Mouse (Mus musculus): ENCODE results near the gene Spata31d1a. TPM values are rescaled to one million over a fixed set of nuclear protein-coding genes. Genes with fewer than 3 reads are reported as not detected.

The Spata31d1a gene
- polyA plus RNA-seq, 1 experiment from 2014 or later = 0.04 TPM

GRCm38 (mm10) chr13:59694008-59694407 lies 16.1 kb downstream of the Spata31d1a start, which contains the start of gene 4921517D22Rik:
4921517D22Rik (minus strand) TSS chr13:59694108.
- ATAC-seq (ENCODE audit: insufficient number of reproducible peaks, insufficient read depth, low FRiP score, low read depth) = no peak
- Histone ChIP-seq H3K4me1 (ENCODE audit: control insufficient read depth, insufficient read depth, low read length) (no peaks in the 10 kb centered on the region), H3K27me3 (ENCODE audit: control insufficient read depth, insufficient read depth, low read length) (no peaks in the 10 kb centered on the region), H3K4me3 (ENCODE audit: low read depth, low read length) (no peak within 1 kb of the TSS), H3K36me3 (ENCODE audit: control insufficient read depth, insufficient read depth, low read length) (no peaks in the 10 kb centered on the region), H3K27ac (ENCODE audit: low read length) (no peak within 1 kb of the TSS), H3K9me3 (ENCODE audit: control insufficient read depth, low read depth, low read length) (no peaks in the 10 kb centered on the region), H3K9ac (replicated peaks; ENCODE audit: low read depth, low read length) (no peak within 1 kb of the TSS), H3K4me2 (replicated peaks; ENCODE audit: low read depth, low read length) (no peak within 1 kb of the TSS)
- 86% methylated on average over 3 of the region's 3 CpGs for WGBS

- WGBS = 74% methylated on average over 10 of the region's 10 CpGs
- H3K4me3 ChIP-seq (ENCODE audit: low read depth, low read length) = no peak overlapping the region
- no peaks in the 10 kb centered on the region for H3K4me1 ChIP-seq (ENCODE audit: control insufficient read depth, insufficient read depth, low read length)
- no peak for ATAC-seq (ENCODE audit: insufficient number of reproducible peaks, insufficient read depth, low FRiP score, low read depth)
- H3K4me2 ChIP-seq (replicated peaks; ENCODE audit: low read depth, low read length) = no peak overlapping the region
- no peaks in the 10 kb centered on the region for H3K27me3 ChIP-seq (ENCODE audit: control insufficient read depth, insufficient read depth, low read length)
- H3K27ac ChIP-seq (ENCODE audit: low read length) = no peak overlapping the region
- no peaks in the 10 kb centered on the region for H3K9me3 ChIP-seq (ENCODE audit: control insufficient read depth, low read depth, low read length)
- H3K36me3 ChIP-seq (ENCODE audit: control insufficient read depth, insufficient read depth, low read length) = no peaks in the 10 kb centered on the region
- H3K9ac ChIP-seq (replicated peaks; ENCODE audit: low read depth, low read length) = no peak overlapping the region
Observed at GRCm38 (mm10) chr13:59691478-59691877, 18.7 kb downstream of the Spata31d1a start.

- no peak overlapping the region for H3K4me3 ChIP-seq (ENCODE audit: low read depth, low read length)
- H3K27ac ChIP-seq (ENCODE audit: low read length) = no peak overlapping the region
- no peak overlapping the region for H3K9ac ChIP-seq (replicated peaks; ENCODE audit: low read depth, low read length)
- H3K9me3 ChIP-seq (ENCODE audit: control insufficient read depth, low read depth, low read length) = no peaks in the 10 kb centered on the region
- H3K36me3 ChIP-seq (ENCODE audit: control insufficient read depth, insufficient read depth, low read length) = no peaks in the 10 kb centered on the region
- no peak overlapping the region for H3K4me2 ChIP-seq (replicated peaks; ENCODE audit: low read depth, low read length)
- H3K4me1 ChIP-seq (ENCODE audit: control insufficient read depth, insufficient read depth, low read length) = no peaks in the 10 kb centered on the region
- H3K27me3 ChIP-seq (ENCODE audit: control insufficient read depth, insufficient read depth, low read length) = no peaks in the 10 kb centered on the region
- WGBS = 73% methylated on average over 7 of the region's 7 CpGs
- ATAC-seq (ENCODE audit: insufficient number of reproducible peaks, insufficient read depth, low FRiP score, low read depth) = no peak
Observed at GRCm38 (mm10) chr13:59690576-59690975, 19.6 kb downstream of the Spata31d1a start.

DNA sequence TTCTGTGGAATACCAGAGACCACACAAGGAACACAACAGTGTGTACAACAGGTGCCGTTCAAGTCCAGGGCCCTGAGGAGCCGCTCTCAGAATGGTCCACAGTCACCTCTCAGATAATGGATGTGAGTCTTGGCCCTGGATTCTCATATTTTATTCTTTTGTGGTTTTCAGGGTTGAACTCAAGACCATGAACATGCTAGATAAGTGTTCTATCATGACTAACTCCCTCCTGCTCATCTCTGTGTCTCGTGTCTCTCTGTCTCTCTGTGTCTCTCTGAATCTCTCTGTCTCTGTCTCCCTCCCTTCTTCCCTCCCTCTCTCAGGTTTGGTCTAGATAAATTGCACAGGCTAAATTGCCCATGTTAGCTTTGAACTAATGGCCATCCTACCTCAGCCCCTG lies 20.3 kb downstream of the Spata31d1a start:
- ATAC-seq (ENCODE audit: insufficient number of reproducible peaks, insufficient read depth, low FRiP score, low read depth) = no peak
- no peak overlapping the region for H3K27ac ChIP-seq (ENCODE audit: low read length)
- no peaks in the 10 kb centered on the region for H3K4me1 ChIP-seq (ENCODE audit: control insufficient read depth, insufficient read depth, low read length)
- H3K4me2 ChIP-seq (replicated peaks; ENCODE audit: low read depth, low read length) = no peak overlapping the region
- H3K9me3 ChIP-seq (ENCODE audit: control insufficient read depth, low read depth, low read length) = no peaks in the 10 kb centered on the region
- H3K4me3 ChIP-seq (ENCODE audit: low read depth, low read length) = no peak overlapping the region
- no peaks in the 10 kb centered on the region for H3K36me3 ChIP-seq (ENCODE audit: control insufficient read depth, insufficient read depth, low read length)
- H3K9ac ChIP-seq (replicated peaks; ENCODE audit: low read depth, low read length) = no peak overlapping the region
- H3K27me3 ChIP-seq (ENCODE audit: control insufficient read depth, insufficient read depth, low read length) = no peaks in the 10 kb centered on the region
- 87% methylated on average over 3 of the region's 3 CpGs for WGBS

DNA sequence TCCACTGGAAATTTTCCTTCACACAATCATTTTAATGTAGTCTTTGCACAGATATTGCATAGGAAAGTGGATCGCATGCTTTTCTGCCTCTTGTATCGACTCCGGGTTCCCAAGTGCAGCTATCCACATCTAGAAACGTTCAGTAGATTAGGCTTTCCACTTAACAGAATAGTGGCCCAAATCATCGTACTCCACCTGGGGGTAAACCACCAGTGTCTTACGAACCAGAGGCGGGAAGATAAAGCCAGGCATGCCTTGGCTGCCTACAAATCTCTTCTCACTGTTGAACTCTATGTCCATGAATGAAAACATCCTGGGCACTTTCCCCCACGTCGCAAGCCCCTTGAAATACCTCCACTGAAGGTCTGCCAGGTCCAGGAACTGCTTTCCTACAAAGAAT lies 20.8 kb downstream of the Spata31d1a start:
- ATAC-seq (ENCODE audit: insufficient number of reproducible peaks, insufficient read depth, low FRiP score, low read depth) = no peak
- H3K4me3 ChIP-seq (ENCODE audit: low read depth, low read length) = no peak overlapping the region
- no peaks in the 10 kb centered on the region for H3K36me3 ChIP-seq (ENCODE audit: control insufficient read depth, insufficient read depth, low read length)
- H3K27me3 ChIP-seq (ENCODE audit: control insufficient read depth, insufficient read depth, low read length) = no peaks in the 10 kb centered on the region
- no peak overlapping the region for H3K9ac ChIP-seq (replicated peaks; ENCODE audit: low read depth, low read length)
- H3K4me1 ChIP-seq (ENCODE audit: control insufficient read depth, insufficient read depth, low read length) = no peaks in the 10 kb centered on the region
- H3K27ac ChIP-seq (ENCODE audit: low read length) = no peak overlapping the region
- H3K4me2 ChIP-seq (replicated peaks; ENCODE audit: low read depth, low read length) = no peak overlapping the region
- H3K9me3 ChIP-seq (ENCODE audit: control insufficient read depth, low read depth, low read length) = no peaks in the 10 kb centered on the region
- WGBS = 83% methylated on average over 9 of the region's 9 CpGs

- H3K4me1 ChIP-seq (ENCODE audit: control insufficient read depth, insufficient read depth, low read length) = no peaks in the 10 kb centered on the region
- WGBS = 70% methylated on average over 13 of the region's 13 CpGs
- H3K4me2 ChIP-seq (replicated peaks; ENCODE audit: low read depth, low read length) = no peak overlapping the region
- H3K27me3 ChIP-seq (ENCODE audit: control insufficient read depth, insufficient read depth, low read length) = no peaks in the 10 kb centered on the region
- no peak for ATAC-seq (ENCODE audit: insufficient number of reproducible peaks, insufficient read depth, low FRiP score, low read depth)
- no peak overlapping the region for H3K27ac ChIP-seq (ENCODE audit: low read length)
- H3K4me3 ChIP-seq (ENCODE audit: low read depth, low read length) = no peak overlapping the region
- no peaks in the 10 kb centered on the region for H3K9me3 ChIP-seq (ENCODE audit: control insufficient read depth, low read depth, low read length)
- H3K36me3 ChIP-seq (ENCODE audit: control insufficient read depth, insufficient read depth, low read length) = no peaks in the 10 kb centered on the region
- no peak overlapping the region for H3K9ac ChIP-seq (replicated peaks; ENCODE audit: low read depth, low read length)
Observed at GRCm38 (mm10) chr13:59688338-59688770, 21.8 kb downstream of the Spata31d1a start.

DNA sequence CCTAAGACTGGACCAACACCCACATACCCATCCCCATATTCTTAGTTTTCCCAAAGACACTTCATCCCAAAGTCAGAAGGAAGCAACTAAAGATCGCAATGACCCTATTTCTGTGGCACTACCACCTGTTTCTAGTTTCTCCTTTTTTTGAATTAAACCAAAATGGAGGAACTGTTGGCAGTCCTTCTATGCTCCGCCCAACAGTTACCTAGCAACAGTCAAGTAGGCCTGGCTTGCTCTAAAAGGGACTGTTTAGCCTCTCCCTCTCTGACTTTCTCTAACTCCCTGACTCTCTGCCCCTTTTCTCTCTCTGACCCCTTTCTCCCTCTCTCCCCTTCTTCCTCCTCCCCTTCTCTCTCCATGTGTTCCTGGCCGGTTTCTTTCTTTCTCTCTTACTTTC lies 24.9 kb downstream of the Spata31d1a start:
- H3K4me1 ChIP-seq (ENCODE audit: control insufficient read depth, insufficient read depth, low read length) = no peaks in the 10 kb centered on the region
- ATAC-seq (ENCODE audit: insufficient number of reproducible peaks, insufficient read depth, low FRiP score, low read depth) = no peak
- H3K27ac ChIP-seq (ENCODE audit: low read length) = no peak overlapping the region
- H3K4me2 ChIP-seq (replicated peaks; ENCODE audit: low read depth, low read length) = no peak overlapping the region
- no peaks in the 10 kb centered on the region for H3K36me3 ChIP-seq (ENCODE audit: control insufficient read depth, insufficient read depth, low read length)
- H3K9me3 ChIP-seq (ENCODE audit: control insufficient read depth, low read depth, low read length) = no peaks in the 10 kb centered on the region
- no peaks in the 10 kb centered on the region for H3K27me3 ChIP-seq (ENCODE audit: control insufficient read depth, insufficient read depth, low read length)
- H3K4me3 ChIP-seq (ENCODE audit: low read depth, low read length) = no peak overlapping the region
- 82% methylated on average over 3 of the region's 3 CpGs for WGBS
- no peak overlapping the region for H3K9ac ChIP-seq (replicated peaks; ENCODE audit: low read depth, low read length)

- no peak for ATAC-seq (ENCODE audit: insufficient number of reproducible peaks, insufficient read depth, low FRiP score, low read depth)
- Histone ChIP-seq H3K27me3 (ENCODE audit: control insufficient read depth, insufficient read depth, low read length) (no peaks in the 10 kb centered on the region), H3K4me1 (ENCODE audit: control insufficient read depth, insufficient read depth, low read length) (no peaks in the 10 kb centered on the region), H3K9ac (replicated peaks; ENCODE audit: low read depth, low read length) (no peak overlapping the region), H3K4me3 (ENCODE audit: low read depth, low read length) (no peak overlapping the region), H3K36me3 (ENCODE audit: control insufficient read depth, insufficient read depth, low read length) (no peaks in the 10 kb centered on the region), H3K9me3 (ENCODE audit: control insufficient read depth, low read depth, low read length) (no peaks in the 10 kb centered on the region), H3K4me2 (replicated peaks; ENCODE audit: low read depth, low read length) (no peak overlapping the region), H3K27ac (ENCODE audit: low read length) (no peak overlapping the region)
- 20% methylated on average over 7 of the region's 7 CpGs for WGBS
Observed at GRCm38 (mm10) chr13:59682629-59683028, 27.5 kb downstream of the Spata31d1a start.

GRCm38 (mm10) chr13:59679908-59680307 lies 30.2 kb downstream of the Spata31d1a start:
- Histone ChIP-seq H3K9me3 (ENCODE audit: control insufficient read depth, low read depth, low read length) (no peaks in the 10 kb centered on the region), H3K4me2 (replicated peaks; ENCODE audit: low read depth, low read length) (no peak overlapping the region), H3K4me3 (ENCODE audit: low read depth, low read length) (no peak overlapping the region), H3K27ac (ENCODE audit: low read length) (no peak overlapping the region), H3K4me1 (ENCODE audit: control insufficient read depth, insufficient read depth, low read length) (0 out of 2 replicates have a peak, but pooled peaks cover under 1% of the 10 kb centered on the region), H3K27me3 (ENCODE audit: control insufficient read depth, insufficient read depth, low read length) (no peaks in the 10 kb centered on the region), H3K36me3 (ENCODE audit: control insufficient read depth, insufficient read depth, low read length) (no peaks in the 10 kb centered on the region), H3K9ac (replicated peaks; ENCODE audit: low read depth, low read length) (no peak overlapping the region)
- ATAC-seq (ENCODE audit: insufficient number of reproducible peaks, insufficient read depth, low FRiP score, low read depth) = no peak
- WGBS = 64% methylated on average over 4 of the region's 4 CpGs

Data from stomach, embryonic 14.5 days (tissue).